Mouse (Mus musculus): ENCODE measurements around the gene 4930579G24Rik. TPM values are rescaled to one million over a fixed set of nuclear protein-coding genes. Genes with fewer than 3 reads are reported as not detected.

4930579G24Rik gene
- polyA plus RNA-seq (2017; shearing (Covaris generic)): 10 to 100 TPM in 2 of 3 experiments, 1 to 10 TPM in 1; 6.8 to 34.0 (median 10.7) TPM

- ATAC-seq: peak; percentile 93
Observed at GRCm38 (mm10) chr3:79628561-79629415, at the start of gene 4930579G24Rik. Gene 4930579G24Rik (plus strand): TSS chr3:79629079.

DNA sequence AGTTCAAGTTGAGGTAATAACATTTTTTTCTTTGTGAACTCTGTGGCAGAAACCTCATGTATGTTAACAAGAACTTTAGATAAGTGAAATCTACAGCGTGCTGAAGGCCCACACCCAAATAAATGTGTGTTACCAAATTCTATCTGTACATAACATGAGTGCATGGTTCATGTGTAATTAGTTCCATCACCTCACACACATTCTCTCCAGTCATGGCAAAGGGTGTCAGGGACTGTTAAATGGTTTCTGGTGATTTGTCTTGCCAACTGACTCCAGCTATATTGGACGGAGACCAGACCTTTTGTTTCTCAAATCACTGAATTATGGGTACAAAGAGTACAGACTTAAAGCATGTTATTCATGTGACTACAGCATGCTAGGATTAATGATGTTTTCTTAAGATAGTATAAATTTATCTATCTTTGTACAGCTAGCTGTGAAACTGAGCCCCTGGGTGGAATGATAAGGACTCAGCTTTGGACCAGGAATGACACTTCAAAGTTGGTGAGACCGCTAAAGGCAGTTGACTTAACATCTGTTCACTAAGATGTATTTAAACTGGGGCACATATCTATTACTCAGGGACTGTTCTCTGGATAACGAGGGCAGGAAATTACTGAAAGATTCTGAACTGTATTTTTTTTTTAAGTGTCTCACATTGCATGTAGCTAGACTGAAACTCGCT is 48.8 kb upstream of the 4930579G24Rik start:
- no peak for ATAC-seq

- peak; percentile 78 for ATAC-seq
Observed at GRCm38 (mm10) chr3:79586804-79587203, 42.1 kb upstream of the 4930579G24Rik start.

- no peak for ATAC-seq
Observed at GRCm38 (mm10) chr3:79589671-79590070, 39.2 kb upstream of the 4930579G24Rik start.

GRCm38 (mm10) chr3:79590863-79591792 is 37.8 kb upstream of the 4930579G24Rik start, which contains the start of gene Ppid:
Gene Ppid (plus strand): TSS chr3:79591342.
- peak; percentile 92 for ATAC-seq

DNA sequence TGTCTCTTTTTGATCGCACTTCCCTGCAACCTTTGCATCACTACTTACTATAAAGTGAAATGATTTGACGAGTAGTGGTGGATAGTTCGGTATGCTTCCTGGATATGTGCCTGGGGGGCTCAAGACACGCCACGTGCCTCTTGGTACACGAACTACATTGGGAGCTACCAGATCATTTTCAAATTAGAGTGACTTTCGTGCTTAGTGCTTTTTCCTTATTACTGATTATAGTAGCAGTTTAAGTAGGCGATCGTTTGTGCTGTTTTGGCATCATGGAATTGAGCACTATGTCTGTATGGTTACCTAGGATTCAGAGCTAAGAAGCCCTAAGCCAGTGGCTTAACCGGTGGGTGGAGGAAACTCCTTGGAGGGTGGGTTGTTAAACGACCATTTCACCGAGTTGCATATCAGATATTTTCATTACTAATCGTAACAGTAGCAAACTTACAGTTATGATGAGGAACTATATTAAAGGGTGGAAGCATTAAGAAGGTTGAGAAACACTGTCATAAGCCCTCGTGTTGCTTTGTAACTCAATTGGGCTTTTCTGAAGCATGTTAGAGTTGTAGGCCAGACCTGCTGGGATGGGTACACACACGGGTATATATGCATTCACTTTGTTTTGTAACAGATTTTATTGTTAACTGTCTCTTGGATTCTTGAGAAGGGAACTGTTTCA is 36.9 kb upstream of the 4930579G24Rik start:
- no peak for ATAC-seq

DNA sequence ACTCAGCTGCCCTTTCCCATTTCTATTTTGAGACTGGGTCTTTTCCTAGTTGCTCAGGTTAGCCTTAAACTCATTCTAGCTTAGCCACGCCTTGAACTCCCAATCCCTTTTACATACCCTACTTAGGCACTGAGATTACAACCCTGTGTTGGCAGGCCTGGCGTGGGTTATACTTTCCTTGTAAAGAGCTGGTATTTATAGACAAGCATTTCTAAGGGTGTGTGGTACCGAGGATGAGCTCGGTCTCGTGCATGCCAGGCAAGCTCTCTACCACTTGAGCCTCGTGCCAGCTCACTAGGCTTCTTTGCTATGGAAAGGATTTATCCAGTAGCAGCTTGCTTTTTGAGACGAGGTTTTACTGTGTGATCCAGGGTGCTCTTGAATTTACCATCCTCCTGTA is 33.4 kb upstream of the 4930579G24Rik start:
- no peak for ATAC-seq

DNA sequence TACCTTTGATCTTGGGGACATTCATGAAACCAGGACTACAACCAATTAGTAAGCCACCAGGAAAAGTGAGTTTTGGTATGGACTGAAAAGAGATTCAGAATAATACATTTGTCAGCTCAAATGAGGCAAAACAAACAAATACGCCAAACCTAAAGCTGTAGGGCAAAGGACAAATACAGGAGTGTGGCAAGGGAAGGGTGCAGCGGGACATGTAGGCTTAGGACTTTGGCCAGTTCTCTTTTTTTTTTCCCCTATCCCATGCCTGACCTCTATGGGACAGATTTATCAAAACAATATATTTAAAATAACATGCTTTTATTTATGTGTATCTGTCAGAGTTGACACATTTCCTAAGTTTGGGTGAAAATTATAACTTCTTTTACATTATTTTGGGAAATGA is 19.0 kb upstream of the 4930579G24Rik start:
- ATAC-seq: no peak

DNA sequence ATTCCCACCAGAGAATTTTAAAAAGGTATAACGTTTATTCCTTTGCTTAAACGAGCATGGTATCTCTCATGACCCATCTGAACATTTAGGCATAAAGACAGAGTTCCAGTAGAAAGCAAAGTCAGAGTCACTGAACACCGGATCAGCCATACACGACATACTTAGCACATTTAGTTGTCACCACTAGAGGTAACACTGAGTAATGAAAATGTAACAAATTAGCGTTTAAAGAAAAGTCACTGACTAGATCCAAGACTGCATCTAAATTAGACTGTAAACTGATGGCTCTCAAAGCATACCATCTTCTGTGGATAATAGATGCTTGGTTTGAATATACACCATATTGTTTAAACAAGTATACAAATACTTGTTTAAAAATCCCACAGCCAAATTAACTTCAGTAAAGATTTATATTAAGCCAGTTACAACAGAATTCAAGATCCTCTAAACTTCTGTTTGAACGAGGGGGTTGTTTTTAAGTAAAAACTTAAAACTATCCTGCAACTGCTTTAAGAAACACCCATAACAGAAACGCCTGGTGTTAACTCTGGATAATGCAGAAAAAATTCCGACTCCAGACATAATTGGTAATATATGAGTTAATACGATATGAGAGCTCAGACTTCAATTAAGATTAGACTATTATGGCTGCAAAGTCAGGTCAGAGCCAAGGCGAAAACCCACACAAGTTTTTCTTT is 1.2 kb upstream of the 4930579G24Rik start:
- ATAC-seq: peak; percentile 7

DNA sequence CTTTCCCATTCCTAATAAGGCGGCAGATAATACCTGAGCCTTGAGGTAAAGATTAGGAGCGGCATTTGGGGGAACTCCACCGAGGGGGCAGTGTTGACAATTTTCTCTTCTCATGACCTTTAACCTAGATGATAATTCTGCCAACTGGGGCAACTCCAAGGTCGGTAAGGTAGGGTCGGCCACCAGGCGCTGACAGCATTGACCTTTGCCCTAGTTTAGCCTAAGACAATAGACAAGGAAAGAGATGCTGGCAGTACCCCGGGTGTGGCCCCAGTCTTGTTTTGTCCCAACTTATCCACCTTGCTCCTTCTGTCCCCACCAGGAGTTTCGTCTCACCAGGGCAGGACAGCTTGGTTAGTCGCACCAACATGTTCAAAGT is 708 bp upstream of the 4930579G24Rik start:
- ATAC-seq: peak; percentile 2

- no peak for ATAC-seq
Observed at GRCm38 (mm10) chr3:79629416-79629730, 494 bp downstream of the 4930579G24Rik start, which contains the start of gene Etfdh. Gene Etfdh (minus strand): TSS chr3:79629500.

GRCm38 (mm10) chr3:79652129-79652528 is 23.2 kb downstream of the 4930579G24Rik start:
- ATAC-seq: no peak

DNA sequence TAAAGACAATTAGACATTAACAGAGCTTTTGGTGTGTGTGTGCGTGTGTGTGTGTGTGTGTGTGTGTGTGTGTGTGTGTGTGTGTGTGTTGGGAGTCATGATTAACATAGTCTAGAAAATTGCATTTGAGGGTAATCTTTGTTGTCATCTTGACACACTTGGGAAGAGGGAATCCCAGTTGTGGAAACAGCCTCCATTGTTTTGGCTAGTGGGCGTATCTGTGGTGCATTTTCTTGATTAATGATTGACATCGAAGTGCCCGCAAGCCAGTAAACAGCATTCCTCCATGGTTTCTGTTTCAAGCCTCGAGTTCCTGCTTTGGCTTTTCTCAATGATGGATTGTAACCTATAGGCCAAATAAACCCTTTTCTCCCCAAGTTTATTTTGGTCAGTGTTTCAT is 27.8 kb downstream of the 4930579G24Rik start:
- ATAC-seq: no peak

GRCm38 (mm10) chr3:79664787-79665408 is 36.0 kb downstream of the 4930579G24Rik start:
- ATAC-seq: peak; percentile 77

- no peak for ATAC-seq
Observed at GRCm38 (mm10) chr3:79670556-79670955, 41.7 kb downstream of the 4930579G24Rik start.

DNA sequence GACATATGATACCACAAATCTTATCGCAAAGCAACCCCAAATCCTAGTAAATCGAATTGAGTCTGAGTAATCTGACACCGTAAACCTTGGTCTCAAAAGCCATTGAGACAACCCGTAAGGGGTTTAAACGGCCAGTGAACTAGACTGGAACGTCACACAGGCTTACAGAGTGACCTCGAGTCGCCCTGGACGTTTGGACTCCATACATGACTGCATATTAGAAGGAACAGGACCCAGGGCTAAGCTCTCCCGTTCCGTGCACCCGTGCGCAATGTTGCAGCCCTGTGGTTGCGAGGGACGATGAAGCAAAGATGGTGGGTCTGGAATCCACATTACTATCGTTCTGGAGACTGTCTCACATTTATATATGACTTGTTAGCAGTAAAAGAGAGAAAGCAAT is 43.3 kb downstream of the 4930579G24Rik start:
- no peak for ATAC-seq

DNA sequence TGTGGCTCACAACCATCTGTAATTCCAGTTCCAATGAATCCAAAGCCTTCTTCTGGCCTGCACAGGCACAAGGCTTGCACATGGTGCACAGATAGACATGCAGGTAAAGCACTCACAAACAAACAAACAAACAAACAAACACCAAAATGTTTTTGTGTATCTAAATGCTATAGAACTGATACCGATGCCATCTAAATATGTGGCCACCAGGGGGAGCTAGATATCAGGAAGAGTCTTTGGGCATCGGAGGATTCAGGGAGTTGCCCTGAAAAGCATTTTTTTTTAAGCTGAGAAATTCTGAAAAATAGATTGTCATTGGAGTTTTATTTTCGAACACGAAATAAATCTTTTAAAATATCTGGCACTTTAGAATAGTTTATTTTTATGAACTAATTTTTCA is 44.2 kb downstream of the 4930579G24Rik start:
- peak; percentile 54 for ATAC-seq

- ATAC-seq: no peak
Observed at GRCm38 (mm10) chr3:79674641-79675040, 45.8 kb downstream of the 4930579G24Rik start.

- no peak for ATAC-seq
Observed at GRCm38 (mm10) chr3:79676411-79676810, 47.5 kb downstream of the 4930579G24Rik start.

All from inflammation-experienced regulatory T-cells, adult 6 months (primary cell).